Mouse (Mus musculus) embryo, embryonic 11 days (tissue): ENCODE results near the gene Smarcal1.

Experiments
- DNase-seq: peaks from one replicate; pipeline ENCODE4 v3.0.0-alpha.2; 2015

Smarcal1 gene

DNA sequence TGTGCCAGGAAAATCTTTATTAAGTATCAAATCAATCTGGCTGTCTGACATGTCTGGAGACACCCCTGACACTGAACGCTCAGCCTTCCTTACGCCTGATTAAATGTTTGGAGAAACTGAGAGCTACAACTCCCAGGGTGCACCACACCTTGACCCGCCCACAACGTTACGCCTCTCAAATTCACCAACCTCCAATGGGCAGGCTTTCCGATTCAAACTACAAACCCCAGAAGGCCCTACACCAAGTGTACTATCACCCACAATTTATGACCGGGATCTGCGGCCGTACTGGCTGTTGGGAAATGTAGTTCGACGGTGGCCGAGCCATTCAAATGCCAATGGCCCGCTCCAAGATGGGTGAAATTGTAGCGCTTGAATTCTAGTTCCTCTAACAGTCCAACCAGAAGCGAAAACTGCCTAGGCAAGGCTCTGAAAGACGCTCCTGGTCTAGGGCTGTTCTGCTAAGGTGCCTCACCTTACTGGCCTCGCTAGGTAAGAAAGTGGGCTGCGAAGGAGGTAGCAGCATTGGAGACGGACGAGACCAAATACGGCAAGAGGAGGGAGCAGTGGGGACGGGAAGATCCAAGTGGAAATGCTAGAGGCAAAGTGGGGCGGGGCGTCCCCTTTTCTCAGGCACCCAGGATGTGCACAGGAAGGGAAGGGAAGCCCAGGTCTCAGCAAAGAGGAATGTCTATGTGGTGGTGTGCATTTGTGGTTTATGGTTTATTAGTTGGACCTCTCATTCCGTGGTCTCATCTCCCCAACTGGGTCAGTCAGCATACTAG lies at the start of gene Smarcal1:
Gene Smarcal1, plus strand, starts transcription at position 305 of the 785 bp plus-strand sequence.
- DNase-seq: peak; percentile 96

GRCm38 (mm10) chr1:72533439-72533838 lies 49.6 kb upstream of the Smarcal1 start:
- DNase-seq: no peak

GRCm38 (mm10) chr1:72535725-72536571 lies 47.1 kb upstream of the Smarcal1 start:
- DNase-seq: peak; percentile 53

GRCm38 (mm10) chr1:72536611-72537351 lies 46.3 kb upstream of the Smarcal1 start, which contains the start of gene March4:
Gene March4 (minus strand): TSS chr1:72536930.
- DNase-seq: peak; percentile 84

DNA sequence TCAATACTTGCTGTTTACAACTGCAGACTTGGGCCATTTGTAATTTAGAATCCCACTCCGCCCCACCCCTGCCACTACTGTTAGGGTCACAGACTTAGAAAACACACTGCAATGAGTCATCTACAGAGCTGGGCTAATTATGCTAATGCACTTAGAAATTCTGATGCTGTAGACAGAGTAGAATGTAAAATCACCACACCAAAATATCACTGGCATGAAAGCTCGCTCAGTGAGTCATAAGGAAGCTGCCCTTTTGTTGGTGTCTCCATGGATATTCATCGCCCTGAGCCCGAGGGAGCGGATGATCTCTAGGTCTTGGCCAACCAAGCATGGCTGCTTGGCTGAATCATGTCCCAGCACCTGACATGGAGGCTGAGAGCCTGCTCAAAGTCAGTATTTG lies 44.8 kb upstream of the Smarcal1 start:
- no peak for DNase-seq

DNA sequence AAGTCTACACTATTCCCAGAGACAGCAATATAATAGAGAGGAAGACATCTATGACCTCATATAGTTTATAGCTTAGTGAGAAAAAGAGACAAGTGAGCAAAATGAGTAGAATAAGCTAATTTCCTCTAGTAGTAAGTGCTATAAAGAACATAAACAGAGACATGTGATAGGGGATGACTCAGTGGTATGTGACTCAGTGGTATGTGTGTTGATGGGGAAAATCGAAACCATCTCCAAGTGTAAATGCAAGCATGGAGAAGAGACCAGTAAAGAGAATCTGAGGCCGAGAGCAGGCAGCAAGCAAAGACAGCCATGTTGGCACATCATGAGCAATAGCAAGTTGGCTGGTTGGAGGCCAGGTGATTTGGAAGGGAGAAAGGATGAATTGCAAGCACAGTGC lies 32.7 kb upstream of the Smarcal1 start:
- no peak for DNase-seq

GRCm38 (mm10) chr1:72556471-72556870 lies 26.6 kb upstream of the Smarcal1 start:
- DNase-seq: no peak

DNA sequence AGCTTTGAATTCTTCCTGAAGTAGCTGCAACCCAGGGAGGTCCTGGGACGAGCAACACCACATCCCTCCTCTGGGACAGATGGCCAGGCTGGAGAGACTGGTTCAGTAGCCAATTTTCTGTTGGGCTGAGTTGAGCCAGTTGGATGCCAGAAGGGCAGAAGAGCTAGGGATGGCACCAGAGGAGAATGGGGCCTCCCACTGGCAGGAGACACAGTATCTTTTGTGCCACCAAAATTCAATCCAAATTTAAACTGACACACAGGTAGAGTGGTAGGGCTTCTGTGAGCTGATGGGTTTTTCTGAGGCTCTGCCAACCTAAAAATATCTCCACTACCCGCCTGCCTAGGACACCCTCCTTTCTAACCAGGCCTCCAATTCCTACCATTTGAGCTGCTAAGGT lies 24.4 kb upstream of the Smarcal1 start:
- no peak for DNase-seq

DNA sequence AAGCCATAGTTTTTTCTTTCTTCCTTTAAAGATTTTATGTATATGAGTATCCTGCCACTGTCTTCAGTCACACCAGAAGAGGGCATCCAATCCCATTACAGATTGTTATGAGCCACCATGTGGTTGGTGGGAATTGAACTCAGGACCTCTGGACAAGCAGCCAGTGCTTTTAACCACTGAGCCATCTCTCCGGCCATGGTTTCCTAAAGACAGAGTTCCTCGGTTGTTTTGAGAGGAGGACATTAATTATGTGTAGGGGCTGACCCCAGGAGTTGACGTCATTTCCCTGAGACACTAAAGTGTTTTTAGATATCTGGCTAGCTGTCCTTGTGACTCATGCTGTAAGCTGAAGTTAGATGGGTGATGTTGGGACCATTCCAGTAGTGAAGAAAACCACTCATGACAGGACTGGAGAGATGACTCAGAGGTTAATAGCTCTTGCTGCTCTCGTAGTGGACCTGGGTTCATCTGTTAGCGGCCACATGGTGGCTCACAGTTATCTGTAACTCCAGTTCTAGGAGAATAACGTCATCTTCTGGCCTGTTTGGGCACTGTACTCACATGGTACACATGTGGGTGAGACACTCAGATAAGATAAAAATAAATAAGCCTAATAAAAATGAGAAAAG lies 18.6 kb upstream of the Smarcal1 start:
- no peak for DNase-seq

DNA sequence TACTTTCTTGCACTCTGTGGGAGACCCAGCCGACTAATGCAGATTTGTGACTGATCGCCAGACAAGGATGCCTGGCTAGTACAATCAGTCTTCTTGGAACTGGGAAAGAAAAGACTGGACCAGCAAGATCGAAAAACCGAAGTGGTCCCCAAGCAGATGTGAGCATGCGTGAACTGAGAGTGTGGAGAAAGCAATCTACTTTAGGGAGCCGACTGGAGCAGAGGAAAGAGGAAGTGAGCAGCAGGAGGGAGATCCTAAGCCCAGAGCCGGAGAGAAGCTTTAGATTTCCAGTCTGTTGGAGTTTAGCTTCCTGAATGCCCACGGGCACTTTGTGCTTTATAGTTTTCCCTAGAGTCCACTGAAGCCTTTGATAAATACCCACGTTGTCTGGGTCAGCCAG lies 16.0 kb upstream of the Smarcal1 start:
- peak; percentile 36 for DNase-seq

- DNase-seq: no peak
These were observed 14.3 kb upstream of the Smarcal1 start for GRCm38 (mm10) chr1:72568725-72569124.

GRCm38 (mm10) chr1:72574047-72574446 lies 9.0 kb upstream of the Smarcal1 start:
- DNase-seq: no peak

GRCm38 (mm10) chr1:72574608-72575007 lies 8.4 kb upstream of the Smarcal1 start:
- no peak for DNase-seq

DNA sequence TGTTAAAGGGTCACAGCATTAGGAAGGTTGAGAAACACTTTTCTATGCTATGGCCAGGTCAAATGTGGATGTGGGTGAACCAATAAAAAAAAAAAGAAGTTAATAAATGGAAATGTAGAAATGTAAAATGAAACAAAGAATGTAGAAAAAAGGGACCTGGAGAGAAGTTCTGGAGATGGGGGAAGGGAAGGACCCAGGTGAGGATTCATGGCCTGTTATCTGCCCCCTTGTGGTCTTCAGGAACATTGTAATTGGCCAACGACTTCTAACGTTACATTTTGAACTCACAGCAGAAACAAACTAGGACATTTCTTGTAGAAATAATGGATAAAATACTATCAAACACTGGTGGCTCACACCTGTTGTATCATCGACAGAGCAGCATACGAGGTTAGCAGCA lies 7.9 kb upstream of the Smarcal1 start:
- DNase-seq: peak; percentile 29

DNA sequence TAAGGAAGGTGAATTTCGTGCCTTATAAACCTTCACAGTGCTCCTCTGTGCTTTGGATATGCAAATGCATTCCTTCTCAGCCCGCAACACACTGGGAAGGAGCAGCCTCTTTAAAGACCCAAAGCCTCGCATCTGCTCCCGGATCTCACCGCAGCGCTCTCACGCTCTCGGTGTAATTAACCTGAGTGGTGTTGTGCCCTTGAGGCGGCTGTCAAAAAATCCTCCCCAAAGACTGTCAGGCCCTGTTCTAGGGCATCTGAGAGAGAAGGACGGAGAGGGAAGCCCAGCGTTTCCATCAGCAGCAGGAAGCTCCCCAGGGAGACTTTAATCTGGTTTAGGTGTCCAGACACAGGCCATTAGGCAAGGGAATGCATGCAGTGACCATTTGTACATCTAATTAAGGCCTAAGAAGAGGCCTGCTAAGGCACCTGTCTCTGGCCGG lies 5.5 kb upstream of the Smarcal1 start:
- DNase-seq: peak; percentile 63

- no peak for DNase-seq
These were observed 4.7 kb upstream of the Smarcal1 start for GRCm38 (mm10) chr1:72578351-72578750.

GRCm38 (mm10) chr1:72578806-72579205 lies 4.2 kb upstream of the Smarcal1 start:
- peak; percentile 65 for DNase-seq

DNA sequence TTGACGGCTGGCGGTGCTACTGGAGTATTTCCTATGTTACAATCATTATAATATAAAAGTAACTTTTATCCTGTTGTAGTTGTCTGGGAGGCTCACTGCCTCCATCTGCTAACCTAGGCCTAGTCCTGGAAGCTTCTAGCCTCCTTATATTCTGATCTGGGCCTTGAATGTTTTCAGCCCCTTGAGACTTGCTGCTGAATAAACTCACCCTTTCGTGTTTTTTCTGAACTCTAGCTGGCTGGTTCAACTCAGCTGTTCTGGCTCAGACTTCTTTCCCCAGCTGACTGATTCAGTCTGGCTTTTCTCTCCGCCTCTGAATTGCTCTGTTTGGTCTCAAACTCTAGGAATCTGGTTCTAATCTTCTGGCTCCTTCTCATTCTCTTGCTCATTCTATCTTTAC lies 855 bp downstream of the Smarcal1 start:
- DNase-seq: no peak

DNA sequence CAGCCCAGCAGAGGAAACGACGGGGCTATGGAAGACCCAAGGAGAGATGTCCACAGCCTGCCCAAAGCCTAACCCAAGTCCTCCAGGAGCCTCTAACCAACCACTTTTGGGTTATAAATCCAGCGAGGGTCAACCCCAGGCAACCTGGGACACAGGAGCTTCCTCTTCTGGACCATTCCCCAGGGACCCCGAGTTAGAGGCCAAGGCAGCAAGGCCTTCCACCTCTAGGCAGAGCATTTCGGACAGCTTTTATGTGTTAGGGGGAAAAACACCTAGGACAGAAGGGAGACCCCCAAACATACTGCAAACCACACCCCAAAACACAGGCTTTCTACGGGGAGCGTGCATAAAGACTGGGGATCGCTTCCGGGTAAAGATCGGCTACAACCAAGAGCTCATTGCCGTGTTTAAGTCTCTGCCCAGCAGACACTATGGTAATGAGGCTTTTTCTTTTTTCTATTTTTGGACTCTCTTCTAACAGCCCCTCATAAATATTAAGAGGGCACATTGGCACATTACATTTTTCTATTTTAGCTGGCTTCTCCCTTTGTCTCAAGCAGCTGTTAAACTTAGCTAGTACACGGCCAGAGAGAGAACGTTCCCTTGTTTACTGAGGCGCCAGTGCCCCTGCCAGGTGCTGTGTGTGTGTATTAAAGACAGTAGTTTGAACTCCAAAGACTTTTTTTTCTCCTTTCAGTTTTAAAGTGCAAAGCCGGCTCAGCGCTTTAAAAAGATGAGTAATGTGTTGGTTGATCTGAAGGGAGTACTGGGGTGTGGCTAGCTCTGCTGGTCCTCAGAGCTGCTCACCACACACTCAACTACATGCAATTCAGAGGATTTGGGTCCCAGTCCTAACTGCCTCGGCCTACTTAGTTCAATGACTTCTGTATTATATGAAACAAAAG lies 3.2 kb downstream of the Smarcal1 start:
- DNase-seq: no peak

GRCm38 (mm10) chr1:72587532-72587931 lies 4.5 kb downstream of the Smarcal1 start:
- no peak for DNase-seq

DNA sequence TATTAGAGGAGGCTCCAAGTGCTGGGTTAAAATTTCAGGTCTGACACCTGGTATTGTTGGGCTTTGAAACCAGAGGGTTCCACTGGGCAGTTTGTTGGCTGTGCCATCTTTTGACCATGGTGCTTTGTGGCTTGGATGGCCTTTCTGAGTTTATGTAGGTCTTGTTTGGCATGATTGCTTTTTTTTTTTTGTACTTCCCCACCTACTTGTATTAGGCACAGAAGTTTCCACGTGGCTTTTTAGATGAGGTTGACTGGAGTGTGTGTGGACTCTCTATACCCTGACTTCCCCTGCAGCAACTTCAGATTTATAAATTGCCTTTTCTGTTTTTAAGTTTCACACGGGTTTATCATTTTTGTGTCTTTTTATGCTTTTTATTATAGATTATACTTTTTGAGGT lies 5.7 kb downstream of the Smarcal1 start:
- no peak for DNase-seq

GRCm38 (mm10) chr1:72590636-72591035 lies 7.6 kb downstream of the Smarcal1 start:
- DNase-seq: no peak
